Mouse (Mus musculus): Measurements from ENCODE around the gene Ado.

DNA sequence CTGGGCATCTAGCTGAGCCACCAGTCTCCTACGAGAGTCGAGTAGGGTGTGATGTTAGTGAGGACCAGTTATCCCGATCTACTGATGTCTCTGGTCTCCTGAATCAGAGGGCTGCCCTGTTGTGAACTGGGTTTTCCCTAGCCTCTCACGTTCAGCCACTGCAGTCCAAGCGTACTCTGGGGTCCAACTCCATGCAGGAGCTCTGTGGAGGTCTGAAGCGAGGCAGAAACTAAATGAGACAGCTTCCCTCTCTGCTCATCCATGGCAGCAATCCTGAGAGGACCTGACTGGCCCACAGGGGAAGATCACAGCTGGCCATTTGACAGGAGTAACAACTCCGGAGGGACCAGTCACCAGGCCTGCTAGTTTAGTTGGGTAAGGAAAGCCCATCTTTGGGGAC is 24.1 kb downstream of the Ado start:
- TF ChIP-seq CTCF (IDR thresholded peaks at IDR 0.05; ENCODE audit: low read depth, low read length) (no peak), POLR2A (IDR thresholded peaks at IDR 0.05; ENCODE audit: borderline replicate concordance, low read depth, low read length) (no peak)

All from bone marrow macrophage, adult 2 months (primary cell).